Mouse (Mus musculus) retina, adult 2 months (tissue): ENCODE data around the gene Isyna1.
"Not testable (repeated sequence)": the region's sequence is repeated elsewhere in the genome, so short reads cannot be mapped to it uniquely, and the experiment has no call there.

ENCODE experiments used
- DNase-seq: peaks from one replicate; pipeline ENCODE4 v3.0.0-alpha.2; 2012; ENCODE audit warnings: low read depth, low spot score

The Isyna1 gene

GRCm38 (mm10) chr8:70574915-70575314, 19.3 kb upstream of the Isyna1 start:
- no peak for DNase-seq

GRCm38 (mm10) chr8:70577207-70577606, 17.0 kb upstream of the Isyna1 start:
- DNase-seq: no peak

- DNase-seq: no peak
Measured at GRCm38 (mm10) chr8:70583476-70584387, 10.4 kb upstream of the Isyna1 start.

GRCm38 (mm10) chr8:70584606-70585257, 9.4 kb upstream of the Isyna1 start:
- no peak for DNase-seq

- DNase-seq: no peak
Measured at GRCm38 (mm10) chr8:70585258-70585652, 8.9 kb upstream of the Isyna1 start.

- not testable (repeated sequence) for DNase-seq
Measured at GRCm38 (mm10) chr8:70587955-70588354, 6.2 kb upstream of the Isyna1 start.

GRCm38 (mm10) chr8:70591569-70591968, 2.6 kb upstream of the Isyna1 start:
- no peak for DNase-seq

GRCm38 (mm10) chr8:70593173-70593572, 1.0 kb upstream of the Isyna1 start:
- DNase-seq: no peak

- DNase-seq: no peak
Measured at GRCm38 (mm10) chr8:70594621-70595564, 720 bp downstream of the Isyna1 start.

- no peak for DNase-seq
Measured at GRCm38 (mm10) chr8:70595811-70596210, 1.6 kb downstream of the Isyna1 start.

- DNase-seq: no peak
Measured at GRCm38 (mm10) chr8:70596216-70596615, 2.0 kb downstream of the Isyna1 start.

- DNase-seq: no peak
Measured at GRCm38 (mm10) chr8:70596775-70597416, 2.7 kb downstream of the Isyna1 start.

GRCm38 (mm10) chr8:70597417-70598272, 3.5 kb downstream of the Isyna1 start:
- DNase-seq: no peak

GRCm38 (mm10) chr8:70598283-70598682, 4.1 kb downstream of the Isyna1 start:
- no peak for DNase-seq

GRCm38 (mm10) chr8:70598722-70599121, 4.5 kb downstream of the Isyna1 start:
- DNase-seq: no peak

GRCm38 (mm10) chr8:70599507-70600290, 5.5 kb downstream of the Isyna1 start:
- DNase-seq: no peak

GRCm38 (mm10) chr8:70600473-70601270, 6.5 kb downstream of the Isyna1 start:
- no peak for DNase-seq

GRCm38 (mm10) chr8:70601271-70601649, 7.1 kb downstream of the Isyna1 start:
- DNase-seq: no peak
